Mouse (Mus musculus): ENCODE measurements around the gene Rufy1. TPM values are rescaled to one million over a fixed set of nuclear protein-coding genes. Genes with fewer than 3 reads are reported as not detected.

The Rufy1 gene
- 30.6 and 31.5 TPM in 2 replicates for polyA plus RNA-seq (2015; fragmentation: Nextera tagmentation; extraction: Ambion mirVana)

GRCm38 (mm10) chr11:50430277-50431133 is at the start of gene Rufy1:
TSS of gene Rufy1 (minus strand) at chr11:50431125.
- H3K9ac ChIP-seq (ENCODE audit: low read depth, low read length), result peak within 1 kb of the TSS; percentile 85
- H3K9me3 ChIP-seq (replicated peaks; ENCODE audit: control insufficient read depth, low read length, poor library complexity, severe bottlenecking), result no peaks in the 10 kb centered on the region
- under 1% methylated on average over 90 of the region's 90 CpGs for WGBS
- H3K4me1 ChIP-seq (ENCODE audit: control insufficient read depth, insufficient read depth, low read length), result peaks cover 6% of the 10 kb centered on the region
- H3K4me3 ChIP-seq (ENCODE audit: low read depth, low read length), result peak within 1 kb of the TSS; percentile 91
- H3K27me3 ChIP-seq (ENCODE audit: control insufficient read depth, insufficient read depth, low read depth, low read length), result no peaks in the 10 kb centered on the region; the same call in 1 of the 2 replicates
- peak; percentile 84 for ATAC-seq
- H3K4me2 ChIP-seq (ENCODE audit: low read length), result peak within 1 kb of the TSS; percentile 54
- no peaks in the 10 kb centered on the region for H3K36me3 ChIP-seq (ENCODE audit: control insufficient read depth, insufficient read depth, low read length)
- H3K27ac ChIP-seq (ENCODE audit: low read length), result peak within 1 kb of the TSS; percentile 98

GRCm38 (mm10) chr11:50478072-50478471 is 47.1 kb upstream of the Rufy1 start:
- 91% methylated on average over 2 of the region's 2 CpGs for WGBS
- Histone ChIP-seq H3K4me3 (ENCODE audit: low read depth, low read length) (no peak overlapping the region), H3K27ac (ENCODE audit: low read length) (no peak overlapping the region), H3K4me1 (ENCODE audit: control insufficient read depth, insufficient read depth, low read length) (0 out of 2 replicates have a peak, but pooled peaks cover 4% of the 10 kb centered on the region), H3K9ac (ENCODE audit: low read depth, low read length) (no peak overlapping the region), H3K4me2 (ENCODE audit: low read length) (no peak overlapping the region), H3K36me3 (ENCODE audit: control insufficient read depth, insufficient read depth, low read length) (no peaks in the 10 kb centered on the region), H3K9me3 (replicated peaks; ENCODE audit: control insufficient read depth, low read length, poor library complexity, severe bottlenecking) (no peaks in the 10 kb centered on the region), H3K27me3 (ENCODE audit: control insufficient read depth, insufficient read depth, low read depth, low read length) (no peaks in the 10 kb centered on the region)
- no peak for ATAC-seq

DNA sequence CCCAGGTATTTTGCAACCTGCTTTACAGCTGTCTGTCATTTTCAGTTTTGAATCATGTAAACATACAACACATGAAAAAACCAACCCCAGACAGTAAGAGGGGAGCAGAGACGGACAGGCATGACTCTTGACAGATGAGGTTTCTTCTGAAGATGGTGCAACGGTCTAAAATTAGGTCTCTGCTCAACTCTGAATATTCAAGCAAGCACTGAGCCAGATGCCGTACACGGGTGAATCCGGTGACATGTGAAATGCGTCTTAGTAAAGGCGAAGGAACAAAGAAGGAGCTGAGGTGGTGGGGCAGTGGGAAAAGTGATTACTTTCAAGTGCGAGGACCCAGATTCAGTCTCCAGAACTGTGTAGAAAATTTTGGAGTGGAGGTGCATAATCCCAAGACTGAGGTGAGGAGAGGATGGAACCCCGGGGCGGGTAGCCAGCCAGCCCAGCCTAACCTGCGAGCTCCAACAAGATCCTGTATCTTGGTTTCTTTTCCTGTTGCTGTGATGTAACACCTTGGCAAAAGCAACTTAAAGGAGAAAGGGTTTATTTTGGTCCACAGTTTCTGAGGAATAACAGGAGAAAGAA is 46.7 kb upstream of the Rufy1 start:
- Histone ChIP-seq H3K4me2 (ENCODE audit: low read length) (no peak overlapping the region), H3K4me1 (ENCODE audit: control insufficient read depth, insufficient read depth, low read length) (0 out of 2 replicates have a peak, but pooled peaks cover 4% of the 10 kb centered on the region), H3K4me3 (ENCODE audit: low read depth, low read length) (no peak overlapping the region), H3K9me3 (replicated peaks; ENCODE audit: control insufficient read depth, low read length, poor library complexity, severe bottlenecking) (no peaks in the 10 kb centered on the region), H3K27ac (ENCODE audit: low read length) (no peak overlapping the region), H3K27me3 (ENCODE audit: control insufficient read depth, insufficient read depth, low read depth, low read length) (no peaks in the 10 kb centered on the region), H3K9ac (ENCODE audit: low read depth, low read length) (no peak overlapping the region), H3K36me3 (ENCODE audit: control insufficient read depth, insufficient read depth, low read length) (no peaks in the 10 kb centered on the region)
- no peak for ATAC-seq
- WGBS, result 69% methylated on average over 11 of the region's 11 CpGs

DNA sequence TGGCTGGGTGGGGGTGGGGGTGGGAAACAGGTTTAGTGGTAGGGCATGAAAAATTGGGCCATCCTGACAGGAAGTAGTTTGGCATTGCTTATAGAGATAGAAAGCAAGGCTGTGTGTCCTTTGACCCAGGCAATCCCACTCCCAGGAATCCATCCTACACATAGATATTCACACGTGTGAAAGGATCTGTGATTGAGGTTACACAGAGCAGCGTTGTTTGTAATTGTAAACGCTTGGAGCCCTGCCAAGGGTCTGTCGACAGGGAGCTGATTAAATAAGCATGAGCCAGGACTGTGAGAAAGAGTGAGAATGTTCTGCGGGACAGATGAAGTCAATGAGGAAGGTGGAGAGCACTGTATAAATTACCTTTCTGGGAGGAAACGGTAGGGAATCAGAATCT is 46.0 kb upstream of the Rufy1 start:
- no peaks in the 10 kb centered on the region for H3K27me3 ChIP-seq (ENCODE audit: control insufficient read depth, insufficient read depth, low read depth, low read length)
- H3K4me2 ChIP-seq (ENCODE audit: low read length), result no peak overlapping the region
- ATAC-seq, result peak; percentile 79
- H3K4me1 ChIP-seq (ENCODE audit: control insufficient read depth, insufficient read depth, low read length), result 0 out of 2 replicates have a peak, but pooled peaks cover 4% of the 10 kb centered on the region
- H3K36me3 ChIP-seq (ENCODE audit: control insufficient read depth, insufficient read depth, low read length), result no peaks in the 10 kb centered on the region
- no peak overlapping the region for H3K9ac ChIP-seq (ENCODE audit: low read depth, low read length)
- no peak overlapping the region for H3K27ac ChIP-seq (ENCODE audit: low read length)
- WGBS, result 21% methylated on average over 6 of the region's 6 CpGs
- no peak overlapping the region for H3K4me3 ChIP-seq (ENCODE audit: low read depth, low read length)
- H3K9me3 ChIP-seq (replicated peaks; ENCODE audit: control insufficient read depth, low read length, poor library complexity, severe bottlenecking), result no peaks in the 10 kb centered on the region

- H3K9me3 ChIP-seq (replicated peaks; ENCODE audit: control insufficient read depth, low read length, poor library complexity, severe bottlenecking), result no peaks in the 10 kb centered on the region
- no peak overlapping the region for H3K9ac ChIP-seq (ENCODE audit: low read depth, low read length)
- H3K27me3 ChIP-seq (ENCODE audit: control insufficient read depth, insufficient read depth, low read depth, low read length), result no peaks in the 10 kb centered on the region
- H3K4me3 ChIP-seq (ENCODE audit: low read depth, low read length), result no peak overlapping the region
- WGBS, result 86% methylated on average over 1 of the region's 1 CpGs
- H3K27ac ChIP-seq (ENCODE audit: low read length), result no peak overlapping the region
- no peaks in the 10 kb centered on the region for H3K36me3 ChIP-seq (ENCODE audit: control insufficient read depth, insufficient read depth, low read length)
- H3K4me1 ChIP-seq (ENCODE audit: control insufficient read depth, insufficient read depth, low read length), result 0 out of 2 replicates have a peak, but pooled peaks cover 4% of the 10 kb centered on the region
- no peak for ATAC-seq
- H3K4me2 ChIP-seq (ENCODE audit: low read length), result no peak overlapping the region
These were observed 43.0 kb upstream of the Rufy1 start for GRCm38 (mm10) chr11:50473933-50474332.

DNA sequence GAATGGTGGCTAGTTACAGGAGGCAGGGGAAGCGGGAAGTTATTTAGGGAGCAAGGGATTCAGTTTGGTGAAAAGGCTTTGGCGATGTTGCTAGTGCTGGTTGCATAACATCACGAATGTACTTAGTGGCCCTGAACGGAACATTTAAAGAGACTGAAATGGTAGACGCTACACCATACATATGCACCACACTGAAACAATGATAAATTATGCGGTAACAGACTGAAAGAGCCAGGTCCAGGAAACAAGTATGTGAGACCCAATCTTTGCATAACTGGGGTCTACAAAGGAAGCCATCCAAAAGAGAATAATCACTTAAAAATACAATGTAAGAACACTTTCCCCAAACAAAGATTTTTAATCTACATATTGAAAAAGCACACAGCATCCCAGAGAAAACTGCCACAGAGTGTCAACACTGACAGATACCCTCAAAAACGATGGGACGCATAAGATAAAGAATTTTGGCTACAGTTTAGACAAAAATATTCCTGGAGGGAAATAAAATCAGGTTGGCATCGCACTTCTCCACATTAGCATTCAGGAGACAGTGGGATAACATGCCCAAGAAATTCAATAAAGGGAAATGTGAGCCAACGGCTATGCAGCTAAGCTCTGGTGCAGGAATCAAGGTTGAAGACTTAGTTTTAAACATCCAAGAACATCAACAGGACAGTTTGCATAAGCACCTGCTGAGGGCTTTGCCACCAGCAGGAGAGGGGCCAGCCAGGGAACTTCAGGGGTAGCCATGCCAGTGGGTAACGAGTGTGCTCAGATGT is 41.4 kb upstream of the Rufy1 start:
- 81% methylated on average over 11 of the region's 11 CpGs for WGBS
- Histone ChIP-seq H3K4me1 (ENCODE audit: control insufficient read depth, insufficient read depth, low read length) (0 out of 2 replicates have a peak, but pooled peaks cover 4% of the 10 kb centered on the region), H3K36me3 (ENCODE audit: control insufficient read depth, insufficient read depth, low read length) (no peaks in the 10 kb centered on the region), H3K4me2 (ENCODE audit: low read length) (no peak overlapping the region), H3K27ac (ENCODE audit: low read length) (no peak overlapping the region), H3K9ac (ENCODE audit: low read depth, low read length) (no peak overlapping the region), H3K27me3 (ENCODE audit: control insufficient read depth, insufficient read depth, low read depth, low read length) (no peaks in the 10 kb centered on the region), H3K4me3 (ENCODE audit: low read depth, low read length) (no peak overlapping the region), H3K9me3 (replicated peaks; ENCODE audit: control insufficient read depth, low read length, poor library complexity, severe bottlenecking) (no peaks in the 10 kb centered on the region)
- ATAC-seq, result no peak

GRCm38 (mm10) chr11:50461481-50461880 is 30.6 kb upstream of the Rufy1 start:
- peaks cover 11% of the 10 kb centered on the region for H3K4me1 ChIP-seq (ENCODE audit: control insufficient read depth, insufficient read depth, low read length)
- H3K27ac ChIP-seq (ENCODE audit: low read length), result no peak overlapping the region
- no peaks in the 10 kb centered on the region for H3K9me3 ChIP-seq (replicated peaks; ENCODE audit: control insufficient read depth, low read length, poor library complexity, severe bottlenecking)
- H3K9ac ChIP-seq (ENCODE audit: low read depth, low read length), result no peak overlapping the region
- H3K4me2 ChIP-seq (ENCODE audit: low read length), result no peak overlapping the region
- H3K4me3 ChIP-seq (ENCODE audit: low read depth, low read length), result no peak overlapping the region
- ATAC-seq, result no peak
- H3K27me3 ChIP-seq (ENCODE audit: control insufficient read depth, insufficient read depth, low read depth, low read length), result no peaks in the 10 kb centered on the region
- H3K36me3 ChIP-seq (ENCODE audit: control insufficient read depth, insufficient read depth, low read length), result no peaks in the 10 kb centered on the region
- whole genome bisulfite sequencing, result 71% methylated on average over 7 of the region's 7 CpGs

GRCm38 (mm10) chr11:50459250-50459649 is 28.3 kb upstream of the Rufy1 start:
- Histone ChIP-seq H3K4me1 (ENCODE audit: control insufficient read depth, insufficient read depth, low read length) (peaks cover 11% of the 10 kb centered on the region), H3K4me3 (ENCODE audit: low read depth, low read length) (no peak overlapping the region), H3K36me3 (ENCODE audit: control insufficient read depth, insufficient read depth, low read length) (no peaks in the 10 kb centered on the region), H3K9me3 (replicated peaks; ENCODE audit: control insufficient read depth, low read length, poor library complexity, severe bottlenecking) (no peaks in the 10 kb centered on the region), H3K27me3 (ENCODE audit: control insufficient read depth, insufficient read depth, low read depth, low read length) (no peaks in the 10 kb centered on the region), H3K4me2 (ENCODE audit: low read length) (no peak overlapping the region), H3K9ac (ENCODE audit: low read depth, low read length) (no peak overlapping the region), H3K27ac (ENCODE audit: low read length) (no peak overlapping the region)
- 74% methylated on average over 2 of the region's 2 CpGs for WGBS
- ATAC-seq, result no peak
